Mouse (Mus musculus): ENCODE results near the gene Phf1. TPM values are rescaled to one million over a fixed set of nuclear protein-coding genes. Genes with fewer than 3 reads are reported as not detected.
A peak's percentile ranks its signal among the peaks of the same experiment; 100 is the strongest.

The Phf1 gene
- polyA plus RNA-seq, 1 experiment, result not detected

DNA sequence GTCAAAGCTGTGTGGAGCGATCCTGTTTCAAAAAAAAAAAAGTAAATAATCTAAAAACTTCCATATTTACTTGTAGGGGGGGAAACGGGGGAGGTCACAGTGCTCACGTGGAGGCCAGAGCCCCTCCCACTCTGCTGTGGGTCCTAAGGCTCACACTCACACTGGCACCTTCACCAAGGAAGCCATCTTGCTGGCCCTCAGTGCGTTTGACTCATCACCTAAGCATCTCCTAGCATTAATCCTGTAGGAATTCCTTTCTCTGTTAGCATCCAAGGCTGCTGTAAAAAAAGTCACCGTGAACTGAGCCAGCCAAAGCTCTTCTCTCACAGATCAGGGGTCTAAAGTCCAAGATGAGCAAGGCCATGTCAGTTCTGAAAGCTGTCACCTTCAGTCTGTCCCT lies 23.5 kb downstream of the Phf1 start:
- WGBS, result 65% methylated on average over 5 of the region's 5 CpGs

GRCm38 (mm10) chr17:26956895-26957294 lies 24.0 kb downstream of the Phf1 start:
- no peak overlapping the region for H3K4me3 ChIP-seq (ENCODE audit: insufficient read depth, low read depth, low read length)
- TF ChIP-seq POLR2A (IDR thresholded peaks at IDR 0.05; ENCODE audit: insufficient read depth, low read depth, low read length) (no peak), CTCF (IDR thresholded peaks at IDR 0.05; ENCODE audit: insufficient read depth, low read depth, low read length) (no peak)
- WGBS, result 88% methylated on average over 18 of the region's 18 CpGs
- peaks cover 77% of the 10 kb centered on the region for H3K4me1 ChIP-seq (ENCODE audit: control insufficient read depth, insufficient read depth, low read length)
- H3K27ac ChIP-seq (ENCODE audit: insufficient read depth, low read depth, low read length), result no peak overlapping the region

More for the DNA sequence above, 23.5 kb downstream of the Phf1 start:
- TF ChIP-seq POLR2A (IDR thresholded peaks at IDR 0.05; ENCODE audit: insufficient read depth, low read depth, low read length) (no peak), CTCF (IDR thresholded peaks at IDR 0.05; ENCODE audit: insufficient read depth, low read depth, low read length) (no peak)
- Histone ChIP-seq H3K4me3 (ENCODE audit: insufficient read depth, low read depth, low read length) (no peak overlapping the region), H3K4me1 (ENCODE audit: control insufficient read depth, insufficient read depth, low read length) (peaks cover 74% of the 10 kb centered on the region), H3K27ac (ENCODE audit: insufficient read depth, low read depth, low read length) (0 out of 2 replicates have a peak overlapping the region, but pooled peaks have one; percentile 12)

DNA sequence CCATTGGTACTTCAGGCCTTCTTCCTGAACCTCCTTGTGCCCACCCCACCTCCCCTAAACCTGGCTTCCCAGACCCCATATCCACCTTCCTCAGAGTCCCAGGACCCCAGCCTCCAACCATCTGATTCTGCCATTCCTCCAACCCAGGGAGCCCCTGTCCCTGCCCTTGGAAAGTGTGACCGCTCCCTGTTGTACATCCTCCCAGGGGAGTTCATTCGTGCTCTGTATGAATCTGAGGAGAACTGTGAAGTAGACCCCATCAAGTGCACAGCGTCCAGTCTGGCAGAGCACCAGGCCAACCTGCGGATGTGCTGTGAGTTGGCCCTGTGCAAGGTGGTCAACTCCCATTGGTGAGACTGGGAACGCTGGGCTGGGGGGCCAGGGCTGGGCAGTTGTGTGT lies 25.0 kb downstream of the Phf1 start:
- 89% methylated on average over 5 of the region's 5 CpGs for WGBS
- H3K4me3 ChIP-seq (ENCODE audit: insufficient read depth, low read depth, low read length), result no peak overlapping the region
- H3K4me1 ChIP-seq (ENCODE audit: control insufficient read depth, insufficient read depth, low read length), result peaks cover 70% of the 10 kb centered on the region
- TF ChIP-seq CTCF (IDR thresholded peaks at IDR 0.05; ENCODE audit: insufficient read depth, low read depth, low read length) (no peak), POLR2A (IDR thresholded peaks at IDR 0.05; ENCODE audit: insufficient read depth, low read depth, low read length) (no peak)
- no peak overlapping the region for H3K27ac ChIP-seq (ENCODE audit: insufficient read depth, low read depth, low read length)

- peak overlapping the region; percentile 72 for H3K27ac ChIP-seq (ENCODE audit: insufficient read depth, low read depth, low read length)
Observed at GRCm38 (mm10) chr17:26958880-26959279, 26.0 kb downstream of the Phf1 start.

GRCm38 (mm10) chr17:26959815-26960214 lies 27.0 kb downstream of the Phf1 start:
- H3K4me1 ChIP-seq (ENCODE audit: control insufficient read depth, insufficient read depth, low read length), result peaks cover 66% of the 10 kb centered on the region
- WGBS, result 95% methylated on average over 4 of the region's 4 CpGs
- TF ChIP-seq POLR2A (IDR thresholded peaks at IDR 0.05; ENCODE audit: insufficient read depth, low read depth, low read length) (no peak), CTCF (IDR thresholded peaks at IDR 0.05; ENCODE audit: insufficient read depth, low read depth, low read length) (no peak)
- H3K27ac ChIP-seq (ENCODE audit: insufficient read depth, low read depth, low read length), result no peak overlapping the region
- no peak overlapping the region for H3K4me3 ChIP-seq (ENCODE audit: insufficient read depth, low read depth, low read length)

More at GRCm38 (mm10) chr17:26958880-26959279, 26.0 kb downstream of the Phf1 start:
- 40% methylated on average over 5 of the region's 5 CpGs for WGBS
- Histone ChIP-seq H3K4me3 (ENCODE audit: insufficient read depth, low read depth, low read length) (no peak overlapping the region), H3K4me1 (ENCODE audit: control insufficient read depth, insufficient read depth, low read length) (peaks cover 63% of the 10 kb centered on the region)
- TF ChIP-seq CTCF (IDR thresholded peaks at IDR 0.05; ENCODE audit: insufficient read depth, low read depth, low read length), result no peak
- TF ChIP-seq POLR2A (IDR thresholded peaks at IDR 0.05; ENCODE audit: insufficient read depth, low read depth, low read length), result no peak

- no peak overlapping the region for H3K4me3 ChIP-seq (ENCODE audit: insufficient read depth, low read depth, low read length)
- TF ChIP-seq POLR2A (IDR thresholded peaks at IDR 0.05; ENCODE audit: insufficient read depth, low read depth, low read length) (no peak), CTCF (IDR thresholded peaks at IDR 0.05; ENCODE audit: insufficient read depth, low read depth, low read length) (no peak)
- H3K27ac ChIP-seq (ENCODE audit: insufficient read depth, low read depth, low read length), result no peak overlapping the region
- peaks cover 62% of the 10 kb centered on the region for H3K4me1 ChIP-seq (ENCODE audit: control insufficient read depth, insufficient read depth, low read length)
- WGBS, result 91% methylated on average over 21 of the region's 21 CpGs
Observed at GRCm38 (mm10) chr17:26961572-26962240, 28.9 kb downstream of the Phf1 start.

GRCm38 (mm10) chr17:26966993-26967392 lies 34.1 kb downstream of the Phf1 start:
- Histone ChIP-seq H3K4me1 (ENCODE audit: control insufficient read depth, insufficient read depth, low read length) (peaks cover 44% of the 10 kb centered on the region), H3K27ac (ENCODE audit: insufficient read depth, low read depth, low read length) (peak overlapping the region; percentile 94), H3K4me3 (ENCODE audit: insufficient read depth, low read depth, low read length) (no peak overlapping the region)
- TF ChIP-seq POLR2A (IDR thresholded peaks at IDR 0.05; ENCODE audit: insufficient read depth, low read depth, low read length), result no peak
- no peak for TF ChIP-seq CTCF (IDR thresholded peaks at IDR 0.05; ENCODE audit: insufficient read depth, low read depth, low read length)
- WGBS, result 66% methylated on average over 11 of the region's 11 CpGs

- peak overlapping the region; percentile 94 for H3K27ac ChIP-seq (ENCODE audit: insufficient read depth, low read depth, low read length)
- WGBS, result 90% methylated on average over 6 of the region's 6 CpGs
- peaks cover 44% of the 10 kb centered on the region for H3K4me1 ChIP-seq (ENCODE audit: control insufficient read depth, insufficient read depth, low read length)
- no peak overlapping the region for H3K4me3 ChIP-seq (ENCODE audit: insufficient read depth, low read depth, low read length)
- TF ChIP-seq CTCF (IDR thresholded peaks at IDR 0.05; ENCODE audit: insufficient read depth, low read depth, low read length), result no peak
- TF ChIP-seq POLR2A (IDR thresholded peaks at IDR 0.05; ENCODE audit: insufficient read depth, low read depth, low read length), result no peak
Observed at GRCm38 (mm10) chr17:26967477-26967876, 34.6 kb downstream of the Phf1 start.

DNA sequence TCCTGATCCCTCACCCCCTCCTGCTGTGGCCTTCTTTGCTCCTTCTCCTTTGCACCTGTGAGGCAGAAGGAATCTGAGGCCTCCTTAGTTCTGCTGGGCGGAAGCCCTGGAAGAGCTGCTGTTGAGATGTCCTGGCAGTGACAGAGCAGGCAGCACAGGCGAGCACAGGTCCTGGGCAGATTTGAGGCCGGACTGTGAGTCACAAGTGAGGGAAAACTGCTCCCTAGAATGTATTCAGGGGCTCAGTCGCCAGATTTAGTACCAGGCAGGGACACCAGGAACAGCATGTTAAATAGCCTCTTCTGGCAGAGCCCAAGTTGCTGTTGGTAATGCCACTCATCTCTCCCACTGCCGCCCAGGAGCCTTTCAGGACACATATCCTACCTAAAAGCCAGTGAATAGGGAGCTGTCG lies 35.4 kb downstream of the Phf1 start:
- peak overlapping the region; percentile 94 for H3K27ac ChIP-seq (ENCODE audit: insufficient read depth, low read depth, low read length)
- 40% methylated on average over 6 of the region's 6 CpGs for WGBS
- peaks cover 41% of the 10 kb centered on the region for H3K4me1 ChIP-seq (ENCODE audit: control insufficient read depth, insufficient read depth, low read length)

More for the DNA sequence above, 35.4 kb downstream of the Phf1 start:
- no peak overlapping the region for H3K4me3 ChIP-seq (ENCODE audit: insufficient read depth, low read depth, low read length)
- TF ChIP-seq POLR2A (IDR thresholded peaks at IDR 0.05; ENCODE audit: insufficient read depth, low read depth, low read length) (no peak), CTCF (IDR thresholded peaks at IDR 0.05; ENCODE audit: insufficient read depth, low read depth, low read length) (no peak)
